Mouse (Mus musculus): ENCODE measurements around the gene Gm21988.

DNA sequence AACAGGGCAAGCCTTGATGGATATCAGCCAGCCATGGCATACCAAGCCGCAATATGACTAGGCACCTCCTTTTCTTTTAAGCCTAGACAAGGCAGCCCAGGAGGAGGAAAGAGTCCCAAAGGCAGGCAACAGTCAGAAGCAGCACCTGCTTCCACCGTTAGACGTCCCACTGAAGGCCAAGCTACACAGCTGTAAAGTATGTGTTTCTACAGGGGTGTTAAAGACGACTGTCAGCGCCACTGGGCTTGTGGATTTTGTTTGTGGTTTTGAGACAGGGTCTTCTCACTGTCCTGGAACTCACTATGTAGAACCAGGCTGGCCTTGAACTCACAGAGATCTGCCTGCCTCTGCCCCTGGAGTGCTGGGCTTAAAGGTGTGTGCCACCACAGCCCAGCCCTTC lies 46.1 kb upstream of the Gm21988 start:
- TF ChIP-seq CTCF (conservative IDR thresholded peaks at IDR 0.05; ENCODE audit: low read length), result no peak
- no peak for TF ChIP-seq POU5F1 (IDR thresholded peaks at IDR 0.05; ENCODE audit: borderline replicate concordance, low read length)

Data from E14TG2a.4 (cell line).